Mouse (Mus musculus) lung, embryonic 14.5 days (tissue): ENCODE data around the gene Marveld2. TPM values are rescaled to one million over a fixed set of nuclear protein-coding genes. Genes with fewer than 3 reads are reported as not detected.

Experiments used
- ATAC-seq: fragments of 200-750 bp; cut with Nextera tagmentation; 2 replicates; pipeline ENCODE4 v1.8.0; 2017; ENCODE audit warnings: mild to moderate bottlenecking, moderate TSS enrichment, moderate library complexity; ENCODE audit not compliant: insufficient read depth
- DNase-seq: peaks from one replicate; pipeline ENCODE4 v3.0.0-alpha.2; 2015
- H3K27ac ChIP-seq: fragments of 300-500 bp; sonication (generic); 2 replicates; pipeline ENCODE4 v1.5.1; 2014; ENCODE audit warnings: low read depth, mild to moderate bottlenecking, moderate library complexity
- H3K27me3 ChIP-seq: fragments of 300-500 bp; sonication (generic); 2 replicates; pipeline ENCODE4 v1.6.1; 2014; ENCODE audit warnings: low read length, control low read depth; ENCODE audit not compliant: insufficient read depth
- H3K36me3 ChIP-seq: fragments of 300-500 bp; sonication (generic); 2 replicates; pipeline ENCODE4 v1.6.1; 2014; ENCODE audit warnings: control low read depth; ENCODE audit not compliant: insufficient read depth
- H3K4me1 ChIP-seq: fragments of 300-500 bp; sonication (generic); 2 replicates; pipeline ENCODE4 v1.6.1; 2014; ENCODE audit warnings: antibody characterized with exemption, control low read depth; ENCODE audit not compliant: insufficient read depth
- H3K4me2 ChIP-seq: fragments of 300-500 bp; sonication (generic); 2 replicates; pipeline ENCODE4 v1.6.1; 2014; ENCODE audit warnings: mild to moderate bottlenecking
- H3K4me3 ChIP-seq: fragments of 300-500 bp; sonication (generic); 2 replicates; pipeline ENCODE4 v1.5.1; 2014; ENCODE audit warnings: low read depth, low read length
- H3K9ac ChIP-seq: fragments of 300-500 bp; sonication (generic); 2 replicates; pipeline ENCODE4 v1.6.1; 2014
- H3K9me3 ChIP-seq: fragments of 300-500 bp; sonication (generic); 2 replicates; pipeline ENCODE4 v1.6.1; 2016; ENCODE audit warnings: low read depth, low read length, control low read depth
- CTCF ChIP-seq: IDR thresholded peaks from 2 replicates; pipeline ENCODE4 v1.5.1; 2016; ENCODE audit warnings: antibody characterized with exemption, low read depth
- WGBS: fragments of 180-500 bp; shearing (Covaris S2); extraction: QIAGEN DNeasy Blood & Tissue Kit; methylation state at CpG from one replicate; pipeline ENCODE4 v1.1.7; 2014; 5-methylcytosine and 5-hydroxymethylcytosine counted together
- polyA plus RNA-seq: library from polyadenylated mRNA; unstranded; fragments of >200 nt; fragmentation: Nextera tagmentation; extraction: Ambion mirVana; gene quantifications from 2 replicates; pipeline ENCODE4 v1.2.1, GENCODE M21; 2014

Marveld2 gene
- polyA plus RNA-seq, 1 experiment from 2014 or later, result 11.8 TPM

DNA sequence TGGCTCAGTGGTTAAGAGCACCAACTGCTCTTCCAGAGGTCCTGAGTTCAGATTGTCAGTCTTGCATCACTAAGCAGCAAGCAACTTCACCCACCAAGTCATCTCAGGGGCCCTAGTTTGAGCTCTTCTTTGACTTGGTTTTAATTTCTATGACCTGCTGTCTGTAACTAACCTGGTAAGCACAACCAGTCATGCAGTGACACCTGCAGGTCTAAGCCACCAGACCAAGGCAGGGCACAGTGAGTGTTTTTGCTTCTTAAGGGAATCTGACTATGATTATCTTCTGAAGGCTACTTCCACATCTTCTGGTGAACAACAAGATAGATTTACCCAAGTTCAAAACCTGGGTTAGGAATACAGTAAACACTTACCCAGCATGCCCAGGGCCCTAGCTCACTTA lies 36.8 kb downstream of the Marveld2 start:
- no peak for TF ChIP-seq CTCF
- DNase-seq, result no peak
- no peak overlapping the region for H3K4me2 ChIP-seq
- ATAC-seq, result no peak
- H3K4me3 ChIP-seq, result no peak overlapping the region
- H3K36me3 ChIP-seq, result no peaks in the 10 kb centered on the region
- no peak overlapping the region for H3K9ac ChIP-seq
- H3K27ac ChIP-seq, result no peak overlapping the region
- no peaks in the 10 kb centered on the region for H3K9me3 ChIP-seq
- no peaks in the 10 kb centered on the region for H3K27me3 ChIP-seq
- no peaks in the 10 kb centered on the region for H3K4me1 ChIP-seq

- Histone ChIP-seq H3K9me3 (no peaks in the 10 kb centered on the region), H3K36me3 (no peaks in the 10 kb centered on the region), H3K9ac (no peak overlapping the region), H3K27me3 (no peaks in the 10 kb centered on the region), H3K4me3 (no peak overlapping the region), H3K4me1 (no peaks in the 10 kb centered on the region), H3K27ac (no peak overlapping the region), H3K4me2 (no peak overlapping the region)
- ATAC-seq, result no peak
- TF ChIP-seq CTCF, result no peak
- no peak for DNase-seq
- 36% methylated on average over 3 of the region's 3 CpGs for whole genome bisulfite sequencing
These were observed 37.6 kb downstream of the Marveld2 start for GRCm38 (mm10) chr13:100579220-100579619.

DNA sequence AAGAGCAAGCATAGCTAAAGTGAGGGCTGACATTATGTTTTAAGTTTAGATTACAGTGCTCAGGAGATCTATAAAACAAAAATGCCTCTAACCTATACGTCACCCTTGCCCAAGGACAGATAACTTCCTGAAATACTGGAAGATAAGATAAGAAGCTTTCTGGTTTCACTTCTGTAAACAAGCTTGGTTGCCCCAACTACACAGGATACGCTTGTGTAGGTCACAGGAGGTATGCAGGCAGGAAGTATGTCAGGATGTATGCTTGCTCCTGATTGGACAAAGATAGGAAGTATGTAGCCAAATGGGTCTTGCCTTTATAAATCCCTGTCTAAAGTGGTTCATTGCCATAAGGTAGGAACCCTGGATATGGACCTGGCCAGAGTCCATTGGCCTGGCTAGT lies 40.8 kb downstream of the Marveld2 start:
- 33% methylated on average over 2 of the region's 2 CpGs for WGBS
- Histone ChIP-seq H3K4me3 (no peak overlapping the region), H3K36me3 (no peaks in the 10 kb centered on the region), H3K9me3 (no peaks in the 10 kb centered on the region), H3K27ac (no peak overlapping the region), H3K27me3 (no peaks in the 10 kb centered on the region), H3K4me1 (no peaks in the 10 kb centered on the region), H3K4me2 (no peak overlapping the region), H3K9ac (no peak overlapping the region)
- TF ChIP-seq CTCF, result no peak
- peak; percentile 28 for DNase-seq
- ATAC-seq, result peak; percentile 68; the same call in 1 of the 2 replicates

GRCm38 (mm10) chr13:100570713-100571112 lies 46.1 kb downstream of the Marveld2 start:
- no peak for DNase-seq
- no peak overlapping the region for H3K27ac ChIP-seq
- H3K9me3 ChIP-seq, result no peaks in the 10 kb centered on the region
- H3K4me2 ChIP-seq, result no peak overlapping the region
- WGBS, result 67% methylated on average over 2 of the region's 2 CpGs
- H3K9ac ChIP-seq, result no peak overlapping the region
- no peaks in the 10 kb centered on the region for H3K4me1 ChIP-seq
- H3K27me3 ChIP-seq, result no peaks in the 10 kb centered on the region
- no peaks in the 10 kb centered on the region for H3K36me3 ChIP-seq
- ATAC-seq, result no peak
- TF ChIP-seq CTCF, result no peak
- no peak overlapping the region for H3K4me3 ChIP-seq

- Histone ChIP-seq H3K36me3 (no peaks in the 10 kb centered on the region), H3K4me3 (no peak overlapping the region), H3K9me3 (no peaks in the 10 kb centered on the region), H3K27ac (no peak overlapping the region), H3K9ac (no peak overlapping the region), H3K27me3 (no peaks in the 10 kb centered on the region), H3K4me2 (no peak overlapping the region), H3K4me1 (no peaks in the 10 kb centered on the region)
- TF ChIP-seq CTCF, result no peak
- ATAC-seq (no peak), DNase-seq (no peak)
- WGBS, result 100% methylated on average over 1 of the region's 1 CpGs
These were observed 48.4 kb downstream of the Marveld2 start for GRCm38 (mm10) chr13:100568359-100568758.

GRCm38 (mm10) chr13:100559449-100559848 lies 57.3 kb downstream of the Marveld2 start:
- no peak for TF ChIP-seq CTCF
- no peaks in the 10 kb centered on the region for H3K36me3 ChIP-seq
- H3K4me3 ChIP-seq, result no peak overlapping the region
- WGBS, result 61% methylated on average over 9 of the region's 9 CpGs
- H3K4me2 ChIP-seq, result no peak overlapping the region
- DNase-seq (no peak), ATAC-seq (no peak)
- no peaks in the 10 kb centered on the region for H3K27me3 ChIP-seq
- no peak overlapping the region for H3K27ac ChIP-seq
- no peaks in the 10 kb centered on the region for H3K4me1 ChIP-seq
- H3K9me3 ChIP-seq, result no peaks in the 10 kb centered on the region
- no peak overlapping the region for H3K9ac ChIP-seq

GRCm38 (mm10) chr13:100557011-100557410 lies 59.8 kb downstream of the Marveld2 start:
- no peaks in the 10 kb centered on the region for H3K4me1 ChIP-seq
- no peak for TF ChIP-seq CTCF
- no peak overlapping the region for H3K4me3 ChIP-seq
- 54% methylated on average over 4 of the region's 4 CpGs for whole genome bisulfite sequencing
- no peak overlapping the region for H3K27ac ChIP-seq
- no peak overlapping the region for H3K4me2 ChIP-seq
- no peaks in the 10 kb centered on the region for H3K9me3 ChIP-seq
- no peak overlapping the region for H3K9ac ChIP-seq
- H3K27me3 ChIP-seq, result peaks cover 19% of the 10 kb centered on the region
- no peaks in the 10 kb centered on the region for H3K36me3 ChIP-seq
- ATAC-seq, result no peak
- DNase-seq, result no peak

DNA sequence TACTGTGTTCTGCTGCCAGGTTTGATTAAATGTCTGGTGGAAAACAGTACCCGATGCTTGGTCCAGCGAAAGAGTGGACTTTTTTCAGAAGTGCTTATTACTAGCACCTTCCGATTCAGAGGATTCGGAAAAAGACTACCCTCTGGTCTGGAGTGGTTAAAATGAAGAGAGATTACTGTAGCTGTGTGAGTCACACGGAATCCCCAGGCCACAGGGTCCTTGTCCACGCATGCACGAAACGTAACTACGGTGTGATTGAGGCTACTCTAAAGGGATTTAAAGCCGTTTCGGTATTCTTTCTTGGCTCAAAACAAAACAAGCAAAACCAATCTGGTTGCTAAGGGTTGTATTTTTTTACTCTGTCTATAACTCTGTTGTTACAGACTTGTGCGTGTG lies 63.7 kb downstream of the Marveld2 start:
- H3K4me2 ChIP-seq, result peak overlapping the region; percentile 84
- no peaks in the 10 kb centered on the region for H3K36me3 ChIP-seq
- H3K9ac ChIP-seq, result peak overlapping the region; percentile 66
- WGBS, result 6% methylated on average over 12 of the region's 12 CpGs
- H3K9me3 ChIP-seq, result no peaks in the 10 kb centered on the region
- peak overlapping the region; percentile 22; the same call in 1 of the 2 replicates for H3K27ac ChIP-seq
- TF ChIP-seq CTCF, result no peak
- peaks cover 33% of the 10 kb centered on the region for H3K27me3 ChIP-seq
- DNase-seq (no peak), ATAC-seq (no peak)
- peak overlapping the region; percentile 60 for H3K4me3 ChIP-seq
- H3K4me1 ChIP-seq, result no peaks in the 10 kb centered on the region
